Mouse (Mus musculus) embryo, embryonic 11 days (tissue): ENCODE results near the gene Nf1.
A peak's percentile ranks its signal among the peaks of the same experiment; 100 is the strongest.

Source experiments
- DNase-seq: peaks from one replicate; pipeline ENCODE4 v3.0.0-alpha.2; 2015

The Nf1 gene

DNA sequence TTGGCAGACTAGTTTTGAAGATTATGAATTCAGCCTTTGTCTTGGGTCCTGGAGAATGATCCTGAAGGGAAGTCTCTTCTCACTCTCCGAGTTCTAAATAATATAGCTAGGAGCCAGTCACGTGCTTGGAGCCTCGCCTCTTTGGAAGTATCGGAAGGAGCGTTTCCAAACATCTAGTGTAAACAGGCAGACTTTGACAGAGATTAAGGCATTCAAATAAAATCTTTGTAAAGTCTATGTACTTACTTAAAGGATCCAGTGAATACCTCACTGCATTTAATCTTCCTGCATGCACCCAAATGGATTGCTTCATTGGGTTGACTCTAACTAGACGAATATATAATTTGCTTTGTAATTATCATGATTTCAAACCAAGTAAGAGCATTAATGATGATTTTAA is 143.9 kb downstream of the Nf1 start:
- no peak for DNase-seq

DNA sequence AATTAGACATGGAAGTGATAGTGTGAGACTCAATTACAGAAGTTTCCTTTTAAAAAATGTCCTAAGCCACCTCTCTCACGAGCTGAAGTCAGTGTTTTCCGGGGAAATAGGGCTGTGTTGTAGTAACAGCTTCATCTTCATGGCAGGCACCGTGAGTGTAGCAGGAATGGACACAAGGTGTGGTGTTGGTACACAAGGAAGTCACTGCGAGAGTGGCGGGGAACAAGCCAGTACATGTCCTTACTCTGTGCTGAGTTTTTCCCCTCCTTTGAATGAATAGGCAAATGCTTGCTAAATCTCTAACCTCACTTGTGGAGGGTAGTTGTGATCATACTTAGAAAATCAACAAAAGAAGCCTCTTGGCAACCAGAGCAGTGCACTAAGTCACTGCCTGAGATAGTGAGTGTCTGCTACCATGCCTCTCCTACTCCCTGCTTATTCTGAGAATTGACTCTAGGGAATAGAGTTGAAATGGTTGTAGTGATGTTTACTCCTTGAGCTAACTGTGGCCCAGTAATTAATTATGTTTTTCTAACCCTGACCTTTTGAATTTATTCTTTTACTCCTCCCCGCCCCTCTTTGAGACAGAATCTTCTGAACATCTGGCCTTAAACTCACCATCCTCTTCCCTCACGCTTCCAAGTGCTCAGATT is 144.5 kb downstream of the Nf1 start:
- DNase-seq, result no peak

DNA sequence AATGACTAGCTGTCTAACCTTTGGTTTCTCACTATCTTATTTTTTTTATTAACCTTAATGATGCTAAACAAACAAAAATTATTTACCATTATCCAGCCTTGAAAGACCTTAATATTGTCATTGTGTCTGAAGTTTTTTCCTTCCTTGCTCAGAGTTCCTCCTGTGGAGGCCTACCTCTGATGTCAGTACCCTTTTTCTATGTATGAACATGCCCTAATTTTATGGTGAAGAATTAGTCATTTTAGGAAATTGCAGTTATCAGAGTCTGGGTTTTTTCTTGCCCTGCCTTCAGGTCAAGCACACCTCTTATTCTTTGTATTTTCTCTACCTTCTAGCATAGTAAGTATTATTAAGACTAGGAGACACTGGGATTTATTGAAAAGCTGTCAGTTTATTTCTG is 145.2 kb downstream of the Nf1 start:
- no peak for DNase-seq

DNA sequence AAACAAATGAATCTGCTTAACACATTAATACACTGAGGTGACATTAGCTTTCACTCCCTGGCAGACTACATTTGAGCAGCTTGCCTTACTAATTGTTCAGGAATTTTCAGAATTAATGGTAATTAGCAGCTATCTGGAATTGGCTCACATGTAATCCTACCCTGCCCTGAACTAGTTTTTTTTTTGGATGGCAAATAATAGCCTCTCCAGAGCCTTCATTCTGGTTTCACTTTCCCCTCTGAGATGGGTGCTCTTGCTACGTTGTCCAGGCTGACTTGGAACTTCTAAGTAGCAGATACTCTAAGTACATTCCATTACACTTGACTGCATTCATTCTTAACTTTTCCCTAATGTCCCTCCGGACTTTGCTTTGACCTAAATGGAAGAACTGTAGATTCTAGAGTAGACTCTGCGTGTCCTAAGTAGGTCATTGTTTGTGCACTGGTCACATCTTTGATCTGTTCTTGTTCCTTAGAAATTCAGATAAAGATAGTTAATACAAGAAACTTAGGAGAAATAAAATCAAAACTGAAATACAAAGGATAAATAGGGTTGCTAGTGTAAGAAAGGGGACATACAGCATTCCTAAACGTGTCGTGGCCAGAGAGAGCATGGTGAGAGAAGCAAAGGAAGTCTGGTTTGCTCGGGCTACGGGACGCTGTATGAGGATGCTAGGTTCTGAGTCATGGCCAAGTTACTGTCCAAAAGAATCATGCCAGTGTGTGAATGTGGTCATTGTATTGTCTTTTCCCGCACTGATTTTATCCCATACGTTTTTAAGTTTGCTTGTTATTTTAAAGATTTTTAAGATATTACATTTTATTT is 155.7 kb downstream of the Nf1 start:
- DNase-seq, result no peak

DNA sequence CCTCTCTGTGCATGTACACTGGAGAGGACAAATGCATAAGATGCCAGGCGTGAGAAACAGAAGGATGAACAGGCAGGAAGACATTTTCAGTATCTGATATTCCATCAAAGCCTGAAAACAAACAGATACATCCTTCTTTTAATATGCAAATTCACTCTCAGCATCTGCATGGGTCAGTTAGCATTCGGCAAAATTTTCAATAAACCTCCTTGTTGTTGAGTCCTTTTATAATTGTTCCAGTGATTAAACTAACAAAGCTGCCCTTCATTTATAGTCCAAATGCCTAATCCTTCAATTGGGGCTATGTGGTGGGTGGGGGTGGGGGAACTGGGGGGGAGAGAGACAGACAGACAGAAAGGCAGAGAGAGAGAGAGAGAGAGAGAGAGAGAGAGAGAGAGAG is 163.4 kb downstream of the Nf1 start:
- DNase-seq, result no peak

DNA sequence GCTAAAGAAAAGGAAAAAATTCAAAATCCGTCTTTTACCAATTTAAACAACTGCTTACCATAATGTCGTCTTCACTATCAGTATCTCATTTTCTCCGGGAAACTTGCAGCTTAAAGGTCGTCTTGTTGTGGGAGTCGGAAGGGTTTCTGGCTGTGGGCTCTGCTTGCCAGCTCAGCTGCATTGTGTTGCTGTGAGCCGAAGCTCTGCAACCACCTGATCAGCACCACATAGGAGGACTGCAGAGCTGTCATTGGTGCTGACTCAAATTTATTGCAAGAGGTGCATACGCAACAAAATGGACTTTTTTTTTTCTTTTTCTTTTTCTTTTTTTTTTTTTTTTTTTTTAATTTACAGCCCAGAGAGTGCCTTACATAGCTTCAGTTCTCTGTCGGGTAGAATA is 164.4 kb downstream of the Nf1 start, which contains the start of gene Omg:
Omg (minus strand) TSS at position 240 of the 400 bp plus-strand sequence.
- peak; percentile 10 for DNase-seq

DNA sequence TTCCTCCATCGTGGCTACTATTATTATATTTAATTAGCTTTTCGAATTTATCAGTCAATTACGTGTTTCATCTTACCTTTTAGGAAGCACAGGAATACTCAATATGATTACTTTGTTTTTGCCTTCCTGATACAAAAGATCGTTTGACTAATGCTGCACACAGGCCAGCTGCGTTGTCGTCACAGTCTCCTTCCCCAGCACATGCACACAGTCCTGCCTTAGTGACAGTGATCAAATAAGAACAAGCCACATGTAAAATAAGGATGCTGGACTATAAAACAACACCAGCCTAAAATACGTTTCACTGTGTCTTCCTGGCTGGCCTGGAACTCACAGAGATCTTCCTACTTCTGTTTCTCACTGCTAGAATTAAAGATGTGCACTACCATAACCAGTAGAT is 165.0 kb downstream of the Nf1 start:
- no peak for DNase-seq

DNA sequence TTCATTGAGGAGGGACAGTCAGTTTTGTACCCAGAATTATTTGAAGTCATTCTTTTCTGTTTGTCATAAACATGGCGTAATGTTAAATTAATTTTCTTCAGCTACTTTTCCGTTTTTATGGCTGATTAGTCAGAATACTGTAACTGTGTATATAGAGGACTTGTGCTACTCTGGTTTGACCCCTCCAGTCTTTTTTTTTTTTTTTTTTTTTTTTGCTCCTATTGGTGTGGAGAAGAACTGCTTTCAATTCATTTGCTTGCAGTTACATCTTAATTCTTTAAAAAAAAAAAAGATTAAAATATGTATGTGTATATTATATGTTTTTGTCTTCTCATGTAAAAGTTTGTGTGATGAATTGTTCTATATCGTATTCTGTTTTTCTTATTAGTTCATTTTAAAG is 172.5 kb downstream of the Nf1 start:
- DNase-seq, result no peak

DNA sequence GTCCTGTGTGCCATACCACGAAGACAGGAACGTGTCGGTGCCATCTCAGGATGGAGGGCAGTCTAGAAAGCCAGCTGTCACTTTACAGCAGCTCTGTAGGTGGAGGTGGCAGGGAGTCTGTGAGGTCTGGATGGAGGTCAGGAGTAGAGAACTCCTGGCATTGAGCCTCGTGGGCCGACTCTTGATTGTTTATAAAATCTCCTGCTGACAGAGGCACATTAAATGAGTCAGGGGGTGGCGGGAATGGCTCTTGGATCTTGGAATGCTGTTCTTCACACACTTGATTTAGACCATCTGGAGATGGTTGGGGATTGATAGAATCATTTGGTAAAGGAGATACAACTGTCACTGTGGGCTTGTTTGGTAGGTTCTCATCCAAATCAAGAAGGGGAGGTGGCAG is 175.8 kb downstream of the Nf1 start:
- no peak for DNase-seq

DNA sequence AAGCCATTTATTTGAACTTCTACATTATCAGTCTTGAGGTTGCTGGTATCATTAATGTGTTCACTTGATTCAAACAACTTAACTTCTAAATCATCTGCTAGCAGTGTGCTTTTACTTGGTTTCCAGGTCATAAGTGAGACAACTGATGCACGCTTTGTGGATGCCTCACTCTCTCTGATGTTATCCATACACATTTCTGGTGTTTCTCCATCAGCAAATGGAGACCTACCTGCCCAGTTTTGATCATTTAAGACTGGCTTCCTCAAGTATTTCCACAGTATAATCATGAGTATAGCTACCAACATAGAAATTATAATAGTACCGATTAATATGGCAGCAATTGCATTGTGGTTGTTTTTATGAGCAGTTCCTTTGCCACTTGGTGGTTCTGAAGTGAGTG is 176.3 kb downstream of the Nf1 start:
- no peak for DNase-seq

DNA sequence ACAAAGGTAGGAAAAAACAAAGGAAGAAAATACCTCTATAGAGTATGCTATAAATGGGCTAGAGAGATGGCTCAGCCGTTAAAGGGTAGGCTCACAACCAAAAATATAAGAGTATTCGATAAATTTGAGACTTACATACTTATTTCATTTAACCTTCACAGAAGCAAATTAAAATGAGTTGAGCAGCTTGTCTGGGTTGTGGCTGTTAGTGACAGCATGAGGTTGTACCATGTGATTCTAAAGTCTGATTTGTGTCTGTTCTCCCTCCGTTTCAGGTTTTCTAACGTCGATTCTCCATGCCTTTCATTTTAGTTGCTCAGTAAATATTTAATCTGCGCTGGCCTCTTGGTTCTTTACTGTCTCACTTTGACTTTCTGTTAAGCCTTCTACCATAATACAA is 179.8 kb downstream of the Nf1 start:
- DNase-seq, result no peak

DNA sequence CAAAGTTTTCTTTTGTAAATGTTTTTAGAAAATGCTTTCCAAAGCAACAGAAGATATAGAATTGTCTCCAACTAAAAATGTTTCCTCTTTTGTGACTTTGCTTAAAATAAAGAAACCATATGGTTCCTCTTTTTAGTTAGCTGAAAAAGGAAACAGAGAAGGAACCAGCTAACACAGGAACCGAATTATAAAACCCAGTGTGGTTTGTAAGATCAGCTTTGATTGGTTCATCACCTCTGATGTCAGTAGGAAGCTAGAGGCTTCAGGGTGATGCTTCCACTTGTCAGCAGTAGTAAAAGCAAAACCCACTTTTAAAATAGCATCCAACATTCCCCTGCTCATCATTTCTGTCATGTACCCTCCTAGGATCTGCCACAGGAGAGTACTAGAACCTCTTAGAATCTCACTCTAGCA is 180.4 kb downstream of the Nf1 start:
- DNase-seq, result no peak

DNA sequence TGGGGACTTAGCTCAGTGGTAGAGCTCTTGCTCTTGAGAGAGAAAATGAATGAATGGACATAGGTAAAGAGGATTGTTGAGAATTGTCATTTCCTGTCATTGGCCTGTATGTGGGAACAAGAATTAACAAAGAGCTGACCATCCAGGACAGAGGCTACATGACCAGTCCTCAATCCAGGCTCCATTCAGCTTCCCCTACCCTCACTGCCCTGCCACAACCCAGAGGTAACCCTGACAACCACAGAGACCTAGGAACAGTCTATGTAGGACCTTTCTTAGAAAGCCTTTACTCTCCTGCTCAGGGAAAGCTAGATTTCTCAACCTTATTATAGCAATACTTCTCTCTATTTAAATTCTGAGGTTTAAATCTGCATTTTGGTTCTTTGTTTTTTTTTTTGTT is 181.3 kb downstream of the Nf1 start:
- DNase-seq, result no peak

DNA sequence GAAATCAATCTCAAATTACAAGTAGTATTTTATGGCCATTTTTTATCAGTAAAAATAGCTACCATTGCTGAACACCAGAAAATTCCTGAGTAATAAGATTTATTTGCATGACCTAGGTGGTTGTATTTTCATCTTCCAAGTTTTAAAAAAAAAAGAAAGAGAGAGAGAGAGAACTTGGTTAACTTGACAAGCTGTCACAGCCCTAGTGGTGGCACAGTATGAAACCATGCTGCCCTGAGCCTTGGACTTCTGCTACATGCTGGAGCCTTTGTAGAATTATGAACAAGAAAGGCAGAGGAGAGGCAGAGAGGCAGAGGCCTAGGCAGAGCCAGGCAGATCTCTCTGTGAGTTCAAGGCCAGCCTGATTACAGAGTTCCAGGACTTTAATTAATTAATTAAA is 182.4 kb downstream of the Nf1 start:
- DNase-seq, result no peak

DNA sequence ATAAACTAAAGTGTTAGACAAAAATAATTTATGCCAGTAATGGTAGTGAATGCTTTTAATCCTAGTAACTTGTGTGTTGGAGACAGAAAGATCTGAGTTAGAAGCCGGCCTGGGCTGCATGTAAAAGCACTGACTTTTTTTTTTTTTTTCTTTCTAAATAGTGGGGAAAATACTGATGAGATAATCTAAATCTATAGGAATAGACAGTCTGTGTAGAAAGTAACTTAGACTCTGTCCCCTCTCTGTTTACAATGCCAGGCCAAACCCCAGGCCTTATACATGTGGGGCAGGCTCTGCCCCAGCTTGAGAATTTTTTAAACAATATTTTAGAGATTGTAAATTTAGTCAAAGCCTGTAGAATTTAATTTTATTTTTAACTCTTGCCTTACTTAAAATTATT is 183.5 kb downstream of the Nf1 start:
- no peak for DNase-seq

DNA sequence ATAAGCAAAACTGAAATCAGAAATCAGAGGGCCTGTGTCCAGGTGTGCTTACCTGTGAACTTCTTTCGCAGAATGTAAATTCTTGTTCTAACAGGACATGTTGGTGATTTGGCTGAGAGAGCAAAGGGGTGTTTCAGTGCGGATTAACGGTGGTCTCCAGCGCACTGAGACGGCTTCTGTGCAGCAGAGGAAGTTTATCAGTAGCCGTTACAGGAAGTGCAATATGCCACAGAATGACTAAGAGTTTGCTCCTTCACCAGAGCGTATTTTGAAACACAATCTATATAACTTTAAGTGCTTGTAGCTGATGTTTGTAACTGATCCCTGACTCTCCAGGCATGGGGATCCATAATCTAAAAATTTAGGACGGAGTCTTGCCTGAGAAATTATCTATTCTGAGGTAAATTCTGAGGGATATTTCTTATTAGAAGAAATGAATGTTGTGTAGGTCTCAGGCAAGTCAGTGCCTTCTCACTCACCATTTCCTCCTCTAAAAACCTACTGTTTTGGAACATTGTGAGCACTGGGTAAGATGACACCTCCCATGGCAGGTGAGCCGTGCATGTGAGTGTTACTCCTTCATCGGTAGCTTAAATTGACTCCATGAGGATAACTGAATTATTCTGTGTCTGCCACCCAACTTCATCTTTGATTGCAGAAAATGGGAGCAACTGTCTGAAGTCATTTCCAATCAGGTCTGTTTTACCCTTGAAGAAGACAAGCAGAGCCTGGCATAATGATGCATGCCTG is 184.2 kb downstream of the Nf1 start, which contains the start of gene Evi2b:
Evi2b (minus strand) TSS at position 203 of the 750 bp plus-strand sequence.
- DNase-seq, result no peak

DNA sequence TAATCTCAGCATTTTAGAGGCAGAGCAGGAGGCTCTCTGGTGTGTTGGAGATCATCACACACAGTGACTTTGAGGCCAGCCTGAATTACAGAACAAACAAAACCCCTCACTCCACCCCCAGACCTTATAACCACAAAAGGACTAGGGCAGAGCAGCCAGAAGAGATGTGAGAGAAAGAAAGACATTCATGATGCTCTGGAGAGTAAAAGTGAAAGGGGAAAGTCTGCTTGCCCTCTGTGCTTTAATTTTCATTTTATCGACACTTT is 184.8 kb downstream of the Nf1 start:
- DNase-seq, result no peak

DNA sequence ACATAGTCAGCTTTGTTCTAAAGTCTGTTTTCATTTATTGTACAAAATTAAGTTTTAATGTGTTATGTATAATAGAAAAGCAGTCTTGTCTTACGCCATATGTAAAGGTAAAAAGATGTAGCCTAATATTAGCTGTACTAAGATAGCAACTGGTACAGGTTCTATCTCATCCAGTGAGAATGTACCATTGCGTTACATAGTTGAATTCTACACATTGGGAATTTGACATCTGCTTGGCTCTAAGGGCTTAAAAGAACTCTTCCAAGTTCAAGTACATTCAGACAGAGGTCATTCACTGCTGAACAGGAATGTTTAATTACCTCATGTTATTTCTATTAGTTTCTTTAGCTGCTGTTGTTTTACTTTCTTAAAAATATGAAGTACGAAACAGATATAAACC is 187.1 kb downstream of the Nf1 start:
- no peak for DNase-seq

DNA sequence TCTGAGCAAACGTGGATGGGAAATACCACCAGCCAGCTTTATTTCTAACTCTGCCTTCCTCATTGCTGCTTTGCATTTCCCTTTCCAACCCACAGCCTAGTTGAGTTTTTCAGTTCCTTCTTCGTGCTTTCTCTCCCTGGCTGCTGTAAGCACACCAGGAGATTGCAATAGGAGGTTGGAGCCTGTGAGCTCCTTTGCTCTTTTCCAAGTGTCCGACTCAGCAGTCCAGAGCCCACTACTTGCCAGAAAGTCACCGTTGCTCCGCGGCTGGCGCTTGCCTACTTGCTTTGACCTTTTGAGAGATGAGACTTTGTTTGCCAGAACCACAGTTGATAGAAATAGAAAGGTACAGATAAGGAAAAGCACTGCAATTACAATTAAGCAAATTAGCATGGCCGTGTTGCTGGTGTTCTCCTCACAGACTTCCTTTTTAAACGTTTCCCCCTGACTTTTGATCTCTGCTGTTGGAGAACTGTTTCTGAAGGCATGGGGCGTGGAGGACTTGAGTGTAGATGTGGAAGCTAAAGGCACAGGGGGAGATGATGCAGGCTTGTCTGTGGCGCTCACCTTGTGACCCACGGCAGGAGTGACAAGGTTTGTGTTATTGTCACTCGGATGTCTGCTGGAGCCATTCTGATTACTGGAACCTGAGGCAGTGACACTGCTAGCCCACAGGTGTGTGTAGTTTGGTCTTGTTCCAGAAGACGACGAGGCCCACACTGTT is 187.7 kb downstream of the Nf1 start:
- no peak for DNase-seq

DNA sequence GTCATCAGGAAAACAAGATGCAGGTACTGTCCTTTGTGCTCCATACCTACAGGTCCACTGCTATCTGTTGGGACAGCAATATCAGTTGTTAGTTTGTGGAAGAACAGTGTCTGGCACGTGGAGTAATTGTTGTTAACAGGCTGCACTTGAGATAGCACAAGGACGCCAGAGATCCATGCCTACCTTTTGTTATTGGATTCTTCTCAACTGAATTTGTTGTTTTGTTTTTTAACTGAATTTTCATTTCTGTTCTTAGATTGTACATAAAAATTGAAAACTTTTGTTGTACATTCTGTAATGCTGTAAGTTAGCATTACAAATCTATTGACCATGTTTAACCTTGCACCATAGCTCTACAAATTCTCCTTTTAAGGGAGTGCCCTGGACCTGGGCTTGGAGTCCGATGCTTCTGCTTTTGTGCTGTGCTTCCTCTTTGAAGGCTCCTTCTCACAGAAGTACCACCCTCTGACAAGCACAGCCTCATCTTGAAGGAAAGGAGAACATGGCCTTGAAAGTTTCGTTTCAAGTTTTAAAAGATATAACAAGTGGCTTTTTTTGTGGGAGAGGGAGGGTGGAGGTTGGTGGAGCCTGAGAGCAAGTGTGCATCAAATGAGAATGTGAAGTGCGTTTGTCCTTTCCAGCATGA is 188.4 kb downstream of the Nf1 start:
- no peak for DNase-seq

DNA sequence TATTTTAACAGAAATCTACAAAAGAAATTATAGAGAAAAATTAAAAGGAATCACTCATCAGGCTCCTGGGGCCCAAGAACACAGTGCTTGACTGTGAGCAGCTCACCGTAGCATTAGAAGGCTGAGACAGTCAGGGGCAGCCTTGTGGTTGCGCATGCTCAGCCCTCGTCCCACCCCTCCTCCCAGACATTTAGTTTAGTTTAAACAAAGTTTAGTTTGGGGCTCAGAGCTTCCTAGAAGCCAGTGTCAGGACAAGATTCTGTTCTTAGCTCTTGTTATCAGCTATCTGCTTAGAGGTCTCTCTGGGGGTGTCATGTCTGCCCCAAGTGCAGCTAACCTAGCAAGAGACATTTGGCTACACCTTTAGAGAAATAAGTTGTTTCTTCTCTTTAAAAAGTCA is 189.1 kb downstream of the Nf1 start:
- no peak for DNase-seq

DNA sequence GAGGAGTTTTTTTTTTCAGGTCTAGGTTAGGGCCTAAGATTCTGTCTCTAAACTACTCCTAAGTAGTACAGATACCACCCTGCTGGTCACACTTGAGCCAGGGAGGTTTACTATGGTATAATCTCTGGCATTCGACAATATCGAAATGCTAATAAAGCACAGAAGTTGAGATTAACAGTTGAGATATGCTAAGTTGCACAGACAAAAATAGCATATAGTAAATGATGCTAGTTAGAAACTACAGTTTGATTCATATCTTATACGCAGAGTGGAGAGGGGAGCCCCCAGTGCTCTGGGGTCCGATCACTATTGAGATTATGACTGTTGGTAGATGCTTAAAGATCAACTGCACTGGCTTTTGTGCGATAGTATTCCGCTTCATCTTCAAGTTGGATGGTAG is 189.7 kb downstream of the Nf1 start:
- no peak for DNase-seq

DNA sequence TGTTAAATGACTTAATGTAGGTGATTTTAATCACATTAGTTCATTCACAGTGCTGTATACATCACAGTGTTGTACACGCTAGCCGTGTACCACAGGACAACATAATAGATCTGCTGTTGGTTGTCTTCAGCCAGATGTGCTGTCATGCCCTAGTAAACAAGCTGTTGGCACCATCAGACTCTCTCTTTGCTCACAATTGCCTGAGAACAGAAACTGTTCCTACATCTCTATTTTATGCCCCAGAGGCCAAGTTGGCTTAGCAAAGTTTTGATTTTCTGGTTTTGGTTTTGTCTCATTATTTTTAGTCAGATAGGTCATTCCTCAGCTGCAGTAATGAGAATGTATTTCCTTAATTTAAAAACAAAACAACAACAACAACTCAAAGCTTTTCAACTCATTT is 190.2 kb downstream of the Nf1 start:
- DNase-seq, result no peak
